Mouse (Mus musculus) MEL (cell line): ENCODE results near the gene Prr22. TPM values are rescaled to one million over a fixed set of nuclear protein-coding genes. Genes with fewer than 3 reads are reported as not detected.

ENCODE experiments used
- DNase-seq: peaks from one replicate; pipeline ENCODE4 v3.0.0; 2011; ENCODE audit warnings: low read depth, low spot score
- H3K27ac ChIP-seq: 2 replicates; pipeline ENCODE4 v1.5.1; 2012; ENCODE audit warnings: low read depth, mild to moderate bottlenecking, control low read depth, low read length, moderate library complexity; ENCODE audit not compliant: control insufficient read depth
- H3K27me3 ChIP-seq, 2 experiments: fragments of 150-350 bp in 1 of 2; sonication (generic) in 1 of 2; 2 replicates each; pipeline ENCODE4 v1.6.1; 2012; ENCODE audit warnings: low read length in 2 of 2, mild to moderate bottlenecking in 2 of 2, improper control_type of control experiment in 1 of 2, moderate library complexity in 1 of 2; ENCODE audit not compliant: insufficient read depth in 2 of 2, control insufficient read depth in 1 of 2
- H3K36me3 ChIP-seq, 2 experiments: 2 replicates each; pipeline ENCODE4 v1.6.1; 2012 to 2014; ENCODE audit warnings: low read length in 2 of 2, improper control_type of control experiment in 1 of 2, inconsistent platforms in 1 of 2, mild to moderate bottlenecking in 1 of 2; ENCODE audit not compliant: insufficient read depth in 2 of 2, control insufficient read depth in 1 of 2
- H3K4me1 ChIP-seq, 2 experiments: fragments of 150-350 bp in 1 of 2; sonication (generic) in 1 of 2; 2 replicates each; pipeline ENCODE4 v1.6.1; 2012; ENCODE audit warnings: low read length in 2 of 2, improper control_type of control experiment in 1 of 2, mild to moderate bottlenecking in 1 of 2; ENCODE audit not compliant: insufficient read depth in 2 of 2, control insufficient read depth in 1 of 2
- H3K4me3 ChIP-seq, 2 experiments: fragments of 150-350 bp in 1 of 2; sonication (generic) in 1 of 2; 2 replicates each; pipeline ENCODE4 v1.5.1; 2012; ENCODE audit warnings: low read depth in 2 of 2, low read length in 2 of 2, mild to moderate bottlenecking in 2 of 2, moderate library complexity in 2 of 2, control low read depth in 1 of 2, improper control_type of control experiment in 1 of 2; ENCODE audit not compliant: control insufficient read depth in 1 of 2, insufficient read depth in 1 of 2
- H3K79me2 ChIP-seq: 2 replicates; pipeline ENCODE4 v1.6.1; 2012; ENCODE audit warnings: mild to moderate bottlenecking, low read length, moderate library complexity; ENCODE audit not compliant: control insufficient read depth, poor library complexity, insufficient read depth
- H3K9ac ChIP-seq: 2 replicates; pipeline ENCODE4 v1.6.1; 2012; ENCODE audit warnings: low read depth, mild to moderate bottlenecking, control low read depth, low read length, moderate library complexity; ENCODE audit not compliant: control insufficient read depth, poor library complexity, severe bottlenecking
- H3K9me3 ChIP-seq: fragments of 150-350 bp; sonication (generic); replicated peaks from 2 replicates; pipeline ENCODE4 v1.6.1; 2012; ENCODE audit warnings: mild to moderate bottlenecking, low read length, improper control_type of control experiment, moderate library complexity; ENCODE audit not compliant: insufficient read depth
- BHLHE40 ChIP-seq: IDR thresholded peaks from 2 replicates; pipeline ENCODE4 v1.6.1; 2012; ENCODE audit warnings: low read depth, mild to moderate bottlenecking, inconsistent platforms, low read length, improper control_type of control experiment, borderline replicate concordance
- CHD1 ChIP-seq: IDR thresholded peaks from 2 replicates; pipeline ENCODE4 v1.6.1; 2012; ENCODE audit warnings: low read depth, mild to moderate bottlenecking, inconsistent platforms, low read length, improper control_type of control experiment
- CHD2 ChIP-seq: IDR thresholded peaks from 2 replicates; pipeline ENCODE4 v1.6.1; 2011; ENCODE audit warnings: low read length, improper control_type of control experiment
- CTCF ChIP-seq, 3 experiments: IDR thresholded peaks in 2 of 3; conservative IDR thresholded peaks in 1 of 3; 2 replicates each; pipeline ENCODE4 v1.5.1; 2011 to 2012; ENCODE audit warnings: low read length in 3 of 3, low read depth in 2 of 3, mild to moderate bottlenecking in 2 of 3, improper control_type of control experiment in 1 of 3, inconsistent platforms in 1 of 3, mixed read lengths in 1 of 3, moderate library complexity in 1 of 3; ENCODE audit not compliant: control insufficient read depth in 1 of 3, insufficient read depth in 1 of 3, poor library complexity in 1 of 3, severe bottlenecking in 1 of 3
- E2F4 ChIP-seq: IDR thresholded peaks from 2 replicates; pipeline ENCODE4 v1.6.1; 2011; ENCODE audit warnings: low read depth, low read length, improper control_type of control experiment, borderline replicate concordance
- ELF1 ChIP-seq: IDR thresholded peaks from 2 replicates; pipeline ENCODE4 v1.6.1; 2014; ENCODE audit warnings: low read depth, mild to moderate bottlenecking, inconsistent platforms, low read length, improper control_type of control experiment, moderate library complexity
- EP300 ChIP-seq, 2 experiments: IDR thresholded peaks; 2 replicates each; pipeline ENCODE4 v1.6.1; 2011; ENCODE audit warnings: improper control_type of control experiment in 2 of 2, low read length in 2 of 2, low read depth in 1 of 2, mild to moderate bottlenecking in 1 of 2
- ETS1 ChIP-seq: IDR thresholded peaks from 2 replicates; pipeline ENCODE4 v1.6.1; 2012; ENCODE audit warnings: low read depth, mild to moderate bottlenecking, inconsistent platforms, low read length, improper control_type of control experiment, moderate library complexity
- GABPA ChIP-seq: IDR thresholded peaks from 2 replicates; pipeline ENCODE4 v1.6.1; 2012; ENCODE audit warnings: low read depth, mild to moderate bottlenecking, inconsistent platforms, low read length, improper control_type of control experiment, moderate library complexity
- GATA1 ChIP-seq: IDR thresholded peaks from 2 replicates; pipeline ENCODE4 v1.6.1; 2011; ENCODE audit warnings: low read depth, low read length, improper control_type of control experiment
- HCFC1 ChIP-seq: IDR thresholded peaks from 2 replicates; pipeline ENCODE4 v1.6.1; 2012; ENCODE audit warnings: low read depth, mild to moderate bottlenecking, inconsistent platforms, low read length, improper control_type of control experiment, moderate library complexity
- JUND ChIP-seq: IDR thresholded peaks from 2 replicates; pipeline ENCODE4 v1.6.1; 2011; ENCODE audit warnings: low read depth, mild to moderate bottlenecking, improper control_type of control experiment, low read length
- KAT2A ChIP-seq: conservative IDR thresholded peaks from 2 replicates; pipeline ENCODE4 v1.6.1; 2012; ENCODE audit warnings: low read depth, low read length, improper control_type of control experiment, inconsistent platforms
- MAFK ChIP-seq: IDR thresholded peaks from 2 replicates; pipeline ENCODE4 v1.6.1; 2011; ENCODE audit warnings: low read depth, mild to moderate bottlenecking, low read length, improper control_type of control experiment, borderline replicate concordance
- MAX ChIP-seq: IDR thresholded peaks from 2 replicates; pipeline ENCODE4 v1.6.1; 2011; ENCODE audit warnings: low read length, improper control_type of control experiment
- MXI1 ChIP-seq: IDR thresholded peaks from 2 replicates; pipeline ENCODE4 v1.6.1; 2011; ENCODE audit warnings: mild to moderate bottlenecking, low read depth, low read length, improper control_type of control experiment
- MYB ChIP-seq: IDR thresholded peaks from 2 replicates; pipeline ENCODE4 v1.6.1; 2011; ENCODE audit warnings: mild to moderate bottlenecking, low read depth, low read length, improper control_type of control experiment
- MYC ChIP-seq: IDR thresholded peaks from 2 replicates; pipeline ENCODE4 v1.6.1; 2011; ENCODE audit warnings: low read depth, mild to moderate bottlenecking, low read length, improper control_type of control experiment, moderate library complexity
- NELFE ChIP-seq: IDR thresholded peaks from 2 replicates; pipeline ENCODE4 v1.6.1; 2011; ENCODE audit warnings: low read depth, low read length, improper control_type of control experiment
- NRF1 ChIP-seq: IDR thresholded peaks from 2 replicates; pipeline ENCODE4 v1.6.1; 2014; ENCODE audit warnings: low read depth, mild to moderate bottlenecking, inconsistent platforms, low read length, improper control_type of control experiment, moderate library complexity; ENCODE audit not compliant: poor library complexity, insufficient read depth, severe bottlenecking
- POLR2A ChIP-seq, 2 experiments: IDR thresholded peaks; 2 replicates each; pipeline ENCODE4 v1.6.1; 2011 to 2012; ENCODE audit warnings: low read length in 2 of 2, mild to moderate bottlenecking in 2 of 2, control low read depth in 1 of 2, improper control_type of control experiment in 1 of 2, low read depth in 1 of 2, moderate library complexity in 1 of 2; ENCODE audit not compliant: control insufficient read depth in 1 of 2, insufficient read depth in 1 of 2, poor library complexity in 1 of 2
- POLR2AphosphoS2 ChIP-seq: IDR thresholded peaks from 2 replicates; pipeline ENCODE4 v1.6.1; 2011; ENCODE audit warnings: low read length, improper control_type of control experiment
- RAD21 ChIP-seq: IDR thresholded peaks from 2 replicates; pipeline ENCODE4 v1.6.1; 2011; ENCODE audit warnings: mild to moderate bottlenecking, low read depth, low read length, improper control_type of control experiment
- RCOR1 ChIP-seq: IDR thresholded peaks from 2 replicates; pipeline ENCODE4 v1.6.1; 2012; ENCODE audit warnings: low read depth, mild to moderate bottlenecking, inconsistent platforms, low read length, improper control_type of control experiment
- SIN3A ChIP-seq: IDR thresholded peaks from 2 replicates; pipeline ENCODE4 v1.6.1; 2012; ENCODE audit warnings: low read length, improper control_type of control experiment, inconsistent platforms
- SMC3 ChIP-seq: IDR thresholded peaks from 2 replicates; pipeline ENCODE4 v1.6.1; 2011; ENCODE audit warnings: low read depth, low read length, improper control_type of control experiment
- TAL1 ChIP-seq: IDR thresholded peaks from 2 replicates; pipeline ENCODE4 v1.6.1; 2012; ENCODE audit warnings: mild to moderate bottlenecking, inconsistent platforms, low read length, moderate library complexity, mixed read lengths
- TCF12 ChIP-seq: IDR thresholded peaks from 2 replicates; pipeline ENCODE4 v1.6.1; 2014; ENCODE audit warnings: low read depth, mild to moderate bottlenecking, inconsistent platforms, low read length, improper control_type of control experiment, moderate library complexity
- UBTF ChIP-seq: IDR thresholded peaks from 2 replicates; pipeline ENCODE4 v1.6.1; 2012; ENCODE audit warnings: low read depth, mild to moderate bottlenecking, inconsistent platforms, low read length, improper control_type of control experiment, moderate library complexity, borderline replicate concordance; ENCODE audit not compliant: insufficient read depth
- USF2 ChIP-seq, 2 experiments: IDR thresholded peaks; 2 replicates each; pipeline ENCODE4 v1.6.1; 2011 to 2012; ENCODE audit warnings: improper control_type of control experiment in 2 of 2, low read length in 2 of 2, borderline replicate concordance in 1 of 2, inconsistent platforms in 1 of 2, low read depth in 1 of 2, mild to moderate bottlenecking in 1 of 2; ENCODE audit not compliant: insufficient read depth in 1 of 2
- ZC3H11A ChIP-seq: IDR thresholded peaks from 2 replicates; pipeline ENCODE4 v1.6.1; 2012; ENCODE audit warnings: low read depth, mild to moderate bottlenecking, inconsistent platforms, low read length, improper control_type of control experiment
- ZKSCAN1 ChIP-seq: IDR thresholded peaks from 2 replicates; pipeline ENCODE4 v1.6.1; 2012; ENCODE audit warnings: low read depth, mild to moderate bottlenecking, inconsistent platforms, low read length, improper control_type of control experiment, moderate library complexity
- ZMIZ1 ChIP-seq: IDR thresholded peaks from 2 replicates; pipeline ENCODE4 v1.6.1; 2012; ENCODE audit warnings: low read depth, mild to moderate bottlenecking, inconsistent platforms, low read length, improper control_type of control experiment, moderate library complexity
- ZNF384 ChIP-seq: IDR thresholded peaks from 2 replicates; pipeline ENCODE4 v1.6.1; 2012; ENCODE audit warnings: low read depth, mild to moderate bottlenecking, inconsistent platforms, low read length, improper control_type of control experiment
- polyA plus RNA-seq, 2 experiments: library from polyadenylated mRNA; stranded (reverse) in 1 of 2; unstranded in 1 of 2; fragments of >175 nt in 1 of 2; fragments of >200 nt in 1 of 2; gene quantifications; 2 replicates each; pipeline versions ENCODE4 v1.2.1 to v1.2.4; 2012; ENCODE audit warnings: low replicate concordance in 2 of 2, low read depth in 1 of 2; ENCODE audit not compliant: insufficient read length in 2 of 2, insufficient read depth in 1 of 2, missing spikeins in 1 of 2
- total RNA-seq: library from RNA; depleted of rRNA; stranded (reverse); fragments of 300-350 nt; gene quantifications from 2 replicates; pipeline ENCODE4 v1.2.3, GENCODE M21; 2012

Prr22 gene
- total and polyA plus RNA-seq, 3 experiments, result 1.3 to 5.5 TPM; not detected in 1

DNA sequence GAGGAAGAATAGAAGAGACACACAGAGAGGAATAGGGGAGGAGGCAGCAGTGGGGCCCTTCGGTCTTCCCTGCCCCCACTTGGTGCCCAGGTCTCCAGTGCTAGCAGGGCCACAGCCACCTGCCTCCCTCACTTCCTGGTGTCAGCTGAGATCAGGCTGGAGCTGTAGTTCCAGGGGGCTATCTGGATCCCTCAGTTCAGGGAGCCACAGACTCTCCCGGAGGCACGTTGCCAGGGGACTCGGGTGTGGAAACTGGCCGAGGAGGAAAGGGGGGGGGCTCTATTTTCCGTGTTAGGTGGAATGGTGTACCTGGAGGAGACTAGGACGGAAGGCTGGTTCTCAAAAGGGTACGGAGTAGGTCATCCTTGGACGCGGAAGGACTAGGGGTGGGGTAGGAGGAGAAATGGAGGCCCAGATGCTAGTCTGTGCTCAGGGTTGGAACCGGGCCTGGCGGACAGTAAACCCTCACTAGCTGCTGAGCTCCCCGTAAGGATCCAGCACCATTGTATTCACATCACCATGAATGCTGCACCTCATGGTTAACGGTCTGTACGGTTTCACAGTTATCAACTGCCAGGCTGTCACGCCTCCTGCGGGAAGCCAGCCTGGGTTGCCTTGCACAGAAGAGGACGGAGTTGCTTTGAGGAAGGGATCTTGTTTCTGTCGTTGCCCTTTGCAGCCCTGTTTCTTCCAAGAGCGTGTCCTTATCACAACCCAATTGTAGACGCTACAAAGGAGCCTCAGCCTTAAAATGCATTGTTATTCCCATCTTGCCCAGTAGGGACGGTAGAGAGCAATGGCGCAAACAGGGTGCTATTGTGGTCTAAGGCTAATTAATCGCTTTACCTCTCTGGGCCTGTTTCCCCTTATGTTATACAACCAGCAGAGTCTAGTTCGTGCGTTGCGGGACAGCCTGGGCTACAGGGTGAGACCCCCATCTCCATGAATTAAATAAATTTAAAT lies 7.0 kb upstream of the Prr22 start:
- Histone ChIP-seq H3K4me3 (peak overlapping the region; percentile 35 to 43), H3K36me3 (peaks cover 0 to 9% of the 10 kb centered on the region in 2 experiments; a peak in 2 of 4 replicates), H3K9ac (peak overlapping the region; percentile 59), H3K79me2 (peaks cover 14% of the 10 kb centered on the region), H3K9me3 (no peaks in the 10 kb centered on the region), H3K27ac (peak overlapping the region; percentile 87), H3K4me1 (peaks cover 0 to 28% of the 10 kb centered on the region in 2 experiments; a peak in 3 of 4 replicates), H3K27me3 (no peaks in the 10 kb centered on the region)
- peak; percentile 98 for DNase-seq
- TF ChIP-seq NELFE (peak; percentile 41), CTCF (IDR thresholded peaks at IDR 0.05 in 2 of 3, conservative IDR thresholded peaks at IDR 0.05 in 1 of 3; ENCODE audit: control insufficient read depth in 1 of 3, insufficient read depth in 1 of 3, low read depth in 2 of 3, low read length in 3 of 3, poor library complexity in 1 of 3, severe bottlenecking in 1 of 3) (peak; percentile 68 to 100 (median 96)), ZMIZ1 (no peak), RCOR1 (peak; percentile 39; the same call in 1 of the 2 replicates), ETS1 (peak; percentile 65), JUND (no peak), HCFC1 (peak; percentile 75), UBTF (no peak), CHD1 (0 out of 2 replicates have a peak, but pooled peaks have one; percentile 33), GABPA (no peak), MXI1 (peak; percentile 77), ZNF384 (0 out of 2 replicates have a peak, but pooled peaks have one; percentile 8), MAX (peak; percentile 72), MYC (peak; percentile 83), ZC3H11A (peak; percentile 38), CHD2 (no peak), KAT2A (no peak; the same call in none of the 2 replicates), NRF1 (0 out of 2 replicates have a peak, but pooled peaks have one; percentile 23), MYB (peak; percentile 69), E2F4 (peak; percentile 72; the same call in 1 of the 2 replicates), TCF12 (peak; percentile 75), SMC3 (peak; percentile 41), MAFK (no peak), SIN3A (peak; percentile 91), POLR2AphosphoS2 (no peak), ELF1 (peak; percentile 67), ZKSCAN1 (peak; percentile 79), GATA1 (peak; percentile 75), POLR2A (IDR thresholded peaks at IDR 0.05; ENCODE audit: control insufficient read depth in 1 of 2, insufficient read depth in 1 of 2, low read depth in 1 of 2, low read length in 2 of 2, poor library complexity in 1 of 2) (peak; percentile 28 to 64; a peak in 2 of 4 replicates), USF2 (IDR thresholded peaks at IDR 0.05; ENCODE audit: borderline replicate concordance in 1 of 2, insufficient read depth in 1 of 2, low read depth in 1 of 2, low read length in 2 of 2) (no peak), TAL1 (0 out of 2 replicates have a peak, but pooled peaks have one; percentile 14), RAD21 (peak; percentile 43), BHLHE40 (peak; percentile 57; the same call in 1 of the 2 replicates), EP300 (IDR thresholded peaks at IDR 0.05; ENCODE audit: low read depth in 1 of 2, low read length in 2 of 2) (peak; percentile 53 to 65; a peak in 3 of 4 replicates)
